Mouse (Mus musculus) frontal cortex, postnatal 25 days (tissue): ENCODE data around the gene Vsir.
A peak's percentile ranks its signal among the peaks of the same experiment; 100 is the strongest.

Experiments
- DNase-seq, 2 experiments: peaks; one replicate each; pipeline ENCODE4 v3.0.0; 2022; ENCODE audit warnings: low spot score in 2 of 2

Vsir gene

DNA sequence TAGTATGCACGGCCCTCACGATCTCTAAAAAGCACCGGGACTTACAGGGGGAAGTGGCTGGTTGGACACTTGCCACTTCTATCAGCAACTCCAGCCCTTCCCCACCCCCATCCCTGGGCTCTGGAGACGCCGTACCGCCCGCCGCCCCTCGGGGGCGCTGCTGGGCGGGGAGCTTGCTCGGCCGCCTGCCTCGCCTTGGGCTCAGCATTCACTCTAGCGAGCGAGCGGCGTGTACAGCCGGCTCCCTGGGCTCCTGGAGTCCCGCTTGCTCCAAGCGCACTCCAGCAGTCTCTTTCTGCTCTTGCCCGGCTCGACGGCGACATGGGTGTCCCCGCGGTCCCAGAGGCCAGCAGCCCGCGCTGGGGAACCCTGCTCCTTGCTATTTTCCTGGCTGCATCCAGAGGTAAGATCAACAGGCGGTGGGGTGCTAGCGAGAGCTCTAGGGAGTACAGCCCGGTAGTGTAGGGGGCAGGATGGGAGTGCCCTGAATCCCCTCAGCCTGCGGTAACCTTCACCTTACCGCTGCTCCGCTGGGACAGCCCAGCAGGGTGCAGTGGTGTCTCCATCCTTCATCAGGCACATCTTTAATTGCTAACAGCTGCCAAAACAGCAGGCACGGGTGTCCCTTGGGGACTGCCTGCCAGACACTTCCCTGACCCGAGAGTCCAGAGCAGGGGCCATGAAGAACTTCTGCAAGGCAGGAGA lies at the start of gene Vsir:
TSS of gene Vsir (plus strand) at position 151 of the 705 bp plus-strand sequence.
- peak; percentile 28 to 63 for DNase-seq

DNA sequence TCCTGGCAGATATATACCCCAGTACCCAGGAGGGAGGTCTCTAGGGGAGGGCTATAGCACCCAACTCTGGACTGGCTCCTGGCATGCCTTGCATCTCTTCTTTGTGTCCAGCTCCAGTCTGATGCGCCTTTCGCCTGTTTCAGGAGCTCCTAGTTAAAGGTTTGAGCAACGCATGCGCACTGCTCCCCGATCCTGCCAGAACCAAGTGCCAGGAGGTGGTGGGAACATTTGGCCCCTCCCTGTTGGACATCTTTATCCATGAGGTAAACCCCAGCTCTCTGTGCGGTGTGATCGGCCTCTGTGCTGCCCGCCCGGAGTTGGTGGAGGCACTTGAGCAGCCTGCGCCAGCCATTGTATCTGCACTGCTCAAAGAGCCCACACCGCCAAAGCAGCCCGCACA lies 47.0 kb upstream of the Vsir start:
- no peak for DNase-seq

DNA sequence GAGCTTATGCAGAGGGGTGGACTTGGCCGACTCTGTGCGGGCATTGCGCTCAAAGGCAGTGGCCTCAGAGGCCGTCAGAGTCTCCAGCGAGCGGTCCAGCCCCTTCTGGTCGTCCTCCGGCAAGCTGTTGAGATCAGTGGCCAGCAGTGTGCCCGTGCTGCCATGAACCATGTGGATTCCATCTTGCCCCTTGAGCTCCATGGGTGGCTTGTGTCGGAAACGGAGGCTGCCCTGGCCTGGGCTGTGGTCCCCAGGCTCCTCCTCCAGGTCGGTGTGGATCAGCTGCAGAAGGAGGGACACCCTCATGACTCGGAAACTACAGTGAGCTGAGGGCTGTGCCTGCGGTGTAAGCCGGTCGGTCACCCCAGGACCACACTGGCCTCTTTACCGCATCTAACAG lies 43.2 kb upstream of the Vsir start:
- DNase-seq: no peak

DNA sequence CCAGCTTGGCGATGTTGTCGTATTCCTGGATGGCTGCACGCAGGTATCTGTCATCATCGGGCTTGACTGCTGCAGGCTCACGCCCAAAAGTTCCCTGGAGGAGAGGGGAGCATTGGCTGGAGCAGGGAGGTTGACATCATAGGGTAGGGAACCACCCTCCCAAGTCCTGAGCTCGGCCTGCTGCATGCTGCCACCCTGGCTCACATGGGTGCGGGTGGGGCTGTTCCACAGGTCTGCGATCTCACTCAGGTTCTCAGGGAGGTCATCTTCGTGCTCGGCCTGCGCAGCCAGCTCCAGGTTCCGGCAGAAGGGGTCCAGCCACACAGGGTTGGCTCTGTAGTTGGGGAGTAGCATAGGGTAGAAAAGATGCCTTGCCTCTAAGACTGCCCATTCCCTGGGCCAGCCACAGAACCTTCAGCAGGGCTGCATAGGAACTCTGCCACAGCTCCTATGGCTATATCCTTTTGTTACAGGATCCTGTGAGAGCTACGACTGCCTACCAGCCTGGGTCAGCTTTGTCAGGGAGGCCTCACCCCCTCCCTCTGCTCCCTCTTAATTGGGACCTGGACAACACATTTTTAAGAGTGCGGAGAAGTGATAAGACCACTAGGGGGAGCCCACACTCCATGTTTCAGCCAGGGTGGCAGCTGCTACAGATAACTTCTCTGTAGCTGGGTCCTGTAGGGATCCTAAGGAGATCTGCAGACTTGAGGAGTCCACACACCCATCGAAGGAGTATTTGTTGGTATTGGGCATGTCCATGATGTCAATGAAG lies 41.6 kb upstream of the Vsir start:
- peak; percentile 56 to 67 for DNase-seq

DNA sequence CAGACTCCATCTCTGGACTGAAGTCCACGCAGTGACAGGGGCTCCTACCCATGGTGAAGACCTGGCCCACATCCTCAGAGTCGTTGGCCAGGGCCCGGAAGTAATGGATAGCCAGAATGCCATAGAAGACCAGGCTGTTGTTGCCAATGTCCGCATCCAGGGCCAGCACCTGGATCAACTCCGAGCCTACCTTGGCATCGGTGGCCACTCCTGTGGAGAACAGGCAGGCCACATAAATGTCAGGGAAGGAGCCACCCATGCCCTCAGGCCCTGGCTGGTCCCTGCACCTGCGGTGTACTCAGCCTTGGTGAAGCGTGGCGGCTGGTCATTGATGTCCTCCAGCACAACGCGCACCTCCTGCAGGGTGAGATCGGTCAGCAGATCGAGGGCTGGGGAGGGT lies 36.0 kb upstream of the Vsir start:
- no peak for DNase-seq

DNA sequence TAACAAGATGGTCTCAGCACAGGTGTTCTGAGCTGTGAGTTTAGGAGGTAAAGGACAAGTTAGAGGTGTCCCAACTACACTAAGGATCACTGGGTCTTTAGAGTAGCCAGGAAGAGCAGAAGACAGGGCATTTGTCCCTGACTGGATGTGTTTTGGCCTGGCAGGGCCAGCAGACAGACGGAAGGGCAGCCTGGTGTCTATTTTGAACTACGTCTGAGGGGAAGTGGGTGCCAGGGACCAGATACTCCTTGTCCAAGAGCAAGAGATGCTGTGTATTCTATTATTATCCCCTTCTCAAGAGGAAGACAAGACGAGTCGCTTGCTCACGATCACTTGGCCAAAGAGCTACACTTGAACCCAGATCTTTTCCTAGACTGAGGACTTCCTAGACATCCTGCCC lies 33.0 kb upstream of the Vsir start:
- no peak for DNase-seq

DNA sequence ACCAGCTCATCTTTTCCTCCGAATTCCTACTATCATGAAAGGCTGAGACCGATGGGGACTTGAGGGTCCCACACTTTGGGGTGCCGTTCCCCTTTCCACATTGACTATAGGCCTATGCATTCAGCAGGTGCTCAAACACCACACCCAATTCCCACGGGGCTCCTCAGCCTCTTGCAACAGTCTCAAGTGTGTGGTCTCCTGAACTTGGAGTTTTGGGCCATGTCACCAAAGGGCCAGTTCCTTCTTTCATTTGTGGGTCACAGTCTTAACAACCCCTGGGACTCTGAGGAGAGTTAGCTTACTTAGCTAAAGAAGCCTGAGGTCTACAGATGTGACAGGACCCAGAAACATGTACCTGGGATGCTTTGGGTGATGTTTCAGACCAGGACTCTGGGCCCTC lies 30.5 kb upstream of the Vsir start:
- no peak for DNase-seq

DNA sequence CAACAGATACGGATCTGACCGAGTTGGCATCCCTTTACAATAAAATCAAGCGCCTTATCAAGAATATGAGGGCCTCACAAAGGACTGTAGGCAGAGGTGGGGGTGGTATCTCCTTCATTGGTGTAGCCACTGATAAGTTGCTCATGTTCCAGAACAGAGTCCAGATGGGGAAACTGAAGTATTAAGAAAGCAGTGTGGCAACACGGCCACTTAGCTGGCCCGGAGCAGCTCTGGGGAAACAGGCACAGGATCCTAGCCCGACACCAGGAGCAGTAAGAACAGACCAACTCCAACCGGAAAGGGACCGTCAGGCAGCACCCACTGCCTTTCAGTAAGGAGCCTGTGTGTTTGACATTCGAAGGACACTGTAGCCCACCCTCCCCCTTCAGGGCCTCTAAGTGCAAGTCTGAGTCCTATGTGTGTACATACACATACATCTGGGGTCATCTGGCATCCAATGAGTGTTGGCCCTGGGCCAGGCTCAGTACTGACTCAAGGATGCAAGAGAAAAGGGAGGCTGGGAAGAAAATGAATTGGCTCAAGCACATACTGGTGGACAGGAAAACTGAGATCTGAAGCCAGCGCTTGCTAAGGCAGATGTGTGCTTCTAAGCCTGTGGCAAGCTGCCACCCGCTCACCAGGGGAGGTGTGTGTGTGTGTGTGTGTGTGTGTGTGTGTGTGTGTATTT lies 17.5 kb upstream of the Vsir start:
- no peak for DNase-seq

DNA sequence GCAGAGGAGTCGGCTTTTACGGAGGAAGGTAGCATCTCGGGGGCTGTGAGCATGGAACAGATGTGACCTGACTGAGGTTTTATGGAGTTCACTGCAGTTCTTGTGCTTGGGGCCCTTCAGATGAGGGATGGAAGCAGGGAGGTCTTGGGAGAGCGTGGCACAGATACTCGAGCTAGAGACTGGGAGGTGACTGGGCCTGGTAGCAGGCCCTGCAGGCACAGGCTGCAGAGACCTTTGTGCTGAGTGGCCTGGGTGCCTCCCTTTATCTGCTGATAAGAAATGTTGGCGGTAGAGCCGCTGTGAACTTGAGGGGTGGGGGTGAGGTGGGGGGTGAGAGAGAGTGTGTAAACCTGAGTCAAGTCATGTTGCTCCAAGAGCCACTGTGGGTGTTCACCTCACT lies 12.1 kb upstream of the Vsir start:
- no peak for DNase-seq

DNA sequence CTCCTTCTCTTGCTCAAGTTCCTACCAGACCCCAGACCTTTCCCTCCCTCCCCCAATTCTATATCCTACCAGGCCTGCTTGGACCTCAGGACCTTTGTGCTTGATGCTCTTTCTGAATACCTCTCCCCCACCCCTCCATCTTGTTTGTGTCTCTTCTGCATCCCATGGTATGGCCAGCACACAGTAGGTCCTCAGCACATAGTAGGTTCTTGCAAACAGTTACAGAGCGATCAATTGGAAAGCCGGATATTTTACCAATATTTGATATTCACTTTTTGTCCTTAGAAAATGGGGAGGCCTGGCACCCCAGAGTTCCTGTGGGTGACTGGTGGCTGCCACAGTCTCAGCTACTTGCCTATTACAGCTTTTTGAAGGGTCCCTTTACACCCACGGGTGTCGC lies 11.6 kb upstream of the Vsir start:
- DNase-seq: no peak

DNA sequence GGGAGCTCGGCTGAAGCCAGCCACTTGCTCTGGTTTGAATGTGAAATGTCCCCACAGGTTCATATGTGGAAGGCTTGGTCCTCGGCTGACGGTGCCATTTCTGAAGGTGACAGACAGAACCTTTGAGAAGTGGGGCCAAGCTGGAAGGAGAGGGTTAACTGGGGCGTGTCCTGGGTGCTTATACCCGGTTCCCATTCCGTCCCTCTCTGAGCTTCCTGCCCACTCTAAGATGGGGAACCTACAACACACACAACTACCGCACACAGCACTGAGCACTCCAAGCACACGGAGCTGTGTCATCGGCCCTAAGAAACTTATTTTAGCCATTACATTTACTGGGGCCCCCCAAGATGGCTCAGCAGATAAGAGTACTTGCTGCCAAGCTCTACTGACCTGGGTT lies 5.1 kb upstream of the Vsir start:
- DNase-seq: no peak

DNA sequence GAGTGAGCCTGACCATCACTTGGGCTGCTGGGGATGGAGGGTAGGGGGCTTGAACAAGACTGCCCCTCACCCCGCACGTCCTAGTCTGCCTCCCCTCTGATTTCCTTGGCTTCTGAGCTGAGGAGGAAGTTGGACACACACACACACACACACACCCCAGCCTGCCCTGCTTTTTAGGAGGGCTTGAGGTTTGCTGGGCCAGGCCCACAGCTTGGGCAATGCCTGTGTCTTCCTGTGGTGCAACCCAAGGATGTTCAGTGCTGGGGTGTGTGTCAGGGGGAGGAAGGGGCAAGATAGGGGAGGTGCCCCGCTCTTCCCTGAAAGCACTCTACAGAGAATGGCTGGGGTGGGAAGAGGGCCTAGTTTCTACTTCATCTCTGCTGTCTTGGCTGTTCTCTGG lies 2.5 kb upstream of the Vsir start:
- no peak for DNase-seq

DNA sequence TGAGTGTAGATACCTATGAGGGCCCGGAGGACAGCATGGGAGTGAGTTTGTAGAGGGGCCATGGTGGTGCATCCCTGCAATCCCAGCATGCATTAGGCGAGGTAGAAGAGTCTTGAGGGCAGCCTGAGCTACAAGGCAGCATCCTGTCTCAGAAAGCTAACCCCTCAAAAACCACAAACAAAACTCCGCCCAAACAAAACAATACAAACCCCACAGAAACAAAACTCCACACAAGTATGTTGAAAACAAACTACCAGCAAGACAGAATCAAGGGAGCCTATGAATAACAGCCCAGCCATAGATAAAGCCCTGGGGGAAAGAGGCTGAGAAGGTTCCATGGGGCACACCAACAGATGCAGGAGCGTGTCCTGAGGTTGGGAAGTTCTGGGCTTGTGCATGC lies 595 bp upstream of the Vsir start:
- DNase-seq: no peak

DNA sequence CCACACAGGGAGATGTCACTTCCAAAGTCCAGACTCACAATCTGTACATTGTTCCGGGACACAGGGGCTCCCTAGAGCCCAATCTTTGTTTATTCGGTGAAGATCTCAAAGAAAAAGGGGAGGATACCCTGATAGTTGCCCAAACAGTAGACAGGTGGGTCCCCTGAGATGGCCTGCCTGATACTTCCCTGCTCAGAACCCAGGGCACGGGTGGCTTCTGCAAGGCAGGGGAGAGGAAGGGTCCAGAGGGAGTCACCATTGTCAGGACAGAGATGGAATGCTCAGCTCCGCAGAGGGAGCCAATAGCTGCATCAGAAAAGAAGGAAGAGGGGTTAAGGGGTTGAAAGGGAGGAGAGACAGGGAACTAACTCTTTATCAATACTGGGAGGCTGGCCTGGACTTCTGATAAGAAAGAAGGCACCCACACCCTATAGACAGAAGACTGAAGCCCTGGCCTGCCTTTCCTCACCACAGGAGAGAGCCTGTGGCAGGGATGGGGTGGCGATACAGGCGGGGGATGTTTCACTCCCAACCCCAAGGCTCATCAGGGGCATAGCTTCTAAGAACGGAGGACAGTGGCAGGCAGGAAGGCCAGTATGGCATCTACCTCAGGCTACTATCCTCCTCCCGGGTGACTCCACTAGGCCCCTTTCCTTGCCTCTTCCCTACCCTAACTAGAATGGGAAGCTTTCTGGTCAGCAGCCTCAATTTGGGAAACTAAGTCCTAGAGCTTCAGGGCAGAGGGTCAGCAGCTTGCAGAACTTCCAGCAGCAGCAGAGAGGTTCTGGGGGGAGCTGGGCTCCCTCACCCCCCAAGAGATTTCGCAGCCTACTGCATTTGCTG lies 1.3 kb downstream of the Vsir start:
- DNase-seq: no peak

DNA sequence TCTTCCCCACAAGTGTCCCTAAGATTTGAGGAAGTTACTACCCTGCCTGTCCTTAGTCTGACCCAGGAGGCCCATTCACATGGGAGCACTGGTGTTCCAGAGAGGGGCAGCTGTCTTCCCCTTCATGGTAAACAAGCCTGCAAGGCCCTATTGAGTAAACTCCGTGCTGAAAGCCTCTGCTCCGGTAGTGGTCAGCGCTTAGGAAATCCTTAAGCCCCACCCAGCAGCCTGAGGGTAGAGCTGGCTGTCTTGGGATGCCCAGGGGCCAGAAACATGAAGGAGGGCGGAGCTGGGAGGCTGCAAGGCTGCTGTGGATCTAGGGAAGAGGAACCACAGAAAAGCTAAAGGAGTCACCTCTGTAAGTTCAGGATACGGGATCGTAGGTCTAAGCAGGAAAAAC lies 2.4 kb downstream of the Vsir start:
- DNase-seq: no peak

DNA sequence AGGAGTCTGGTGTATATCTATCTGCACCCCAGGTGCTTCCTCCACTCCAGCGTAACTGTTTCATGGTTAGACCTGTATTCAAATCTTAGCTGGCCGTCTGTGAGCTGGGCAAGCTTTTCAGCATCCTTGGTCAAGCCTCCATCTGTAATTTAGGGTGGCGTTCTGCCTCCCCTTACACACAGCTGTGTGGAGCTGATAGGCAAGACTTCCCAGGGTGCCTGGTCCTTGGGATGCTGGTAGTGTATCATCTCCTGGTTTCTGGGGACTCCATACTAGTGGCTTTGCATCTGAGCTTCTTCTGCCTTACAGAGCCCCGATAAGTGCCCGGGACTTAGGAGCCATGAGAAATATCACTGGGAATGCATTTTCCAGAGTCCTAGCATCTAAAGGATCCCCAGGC lies 3.0 kb downstream of the Vsir start:
- DNase-seq: no peak

DNA sequence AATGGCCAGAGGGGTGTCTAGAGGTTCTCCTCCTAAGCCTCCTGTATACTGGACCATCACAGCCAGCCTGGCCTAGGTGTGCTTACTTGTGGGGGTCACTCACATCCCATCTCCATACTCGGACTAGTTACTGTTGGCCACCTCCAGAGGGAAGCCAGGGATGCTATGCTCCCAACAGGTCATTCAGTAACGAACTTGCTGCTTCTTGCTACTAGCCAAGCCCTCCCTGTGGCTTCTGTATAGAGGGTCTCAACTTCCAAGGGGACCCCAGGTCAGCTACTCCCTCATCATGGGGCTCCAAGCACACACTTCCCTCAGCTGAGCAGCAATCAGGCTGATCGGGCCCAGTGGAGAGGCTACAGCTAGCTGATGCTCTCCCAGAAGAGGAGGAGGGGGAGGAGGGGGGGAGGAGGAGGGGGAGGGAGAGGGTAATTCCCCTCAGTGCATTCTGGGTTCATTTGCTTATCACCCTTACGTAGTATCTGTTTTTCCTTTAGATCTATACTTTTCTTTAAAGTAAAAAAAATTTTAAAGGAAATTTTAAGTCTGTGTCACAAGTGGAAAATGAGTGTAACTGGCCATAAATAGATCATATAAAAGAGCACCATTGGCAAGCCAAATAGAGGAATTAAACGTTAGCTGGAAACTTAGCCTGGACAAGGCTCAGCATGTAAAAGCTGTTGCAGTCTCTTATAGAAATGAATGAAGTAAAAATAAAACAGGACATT lies 3.6 kb downstream of the Vsir start:
- DNase-seq: no peak

DNA sequence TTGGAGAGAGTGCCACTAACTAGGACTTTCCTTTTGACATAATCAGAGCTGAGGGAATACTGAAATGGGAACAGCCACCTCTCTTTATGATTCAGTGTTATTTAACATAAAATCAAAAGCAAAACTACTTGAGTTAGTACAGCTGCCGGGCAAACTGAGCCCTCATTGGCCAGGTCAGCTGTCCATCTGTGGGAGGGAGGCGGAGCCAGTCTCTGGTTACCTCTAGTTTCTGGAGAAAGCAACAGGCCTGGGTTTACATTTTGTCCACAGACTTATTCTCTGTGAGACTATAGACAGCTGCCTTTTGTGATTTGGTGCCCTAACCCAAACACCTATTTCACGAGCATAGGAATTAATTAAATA lies 4.1 kb downstream of the Vsir start:
- peak; percentile 58 to 60 for DNase-seq

DNA sequence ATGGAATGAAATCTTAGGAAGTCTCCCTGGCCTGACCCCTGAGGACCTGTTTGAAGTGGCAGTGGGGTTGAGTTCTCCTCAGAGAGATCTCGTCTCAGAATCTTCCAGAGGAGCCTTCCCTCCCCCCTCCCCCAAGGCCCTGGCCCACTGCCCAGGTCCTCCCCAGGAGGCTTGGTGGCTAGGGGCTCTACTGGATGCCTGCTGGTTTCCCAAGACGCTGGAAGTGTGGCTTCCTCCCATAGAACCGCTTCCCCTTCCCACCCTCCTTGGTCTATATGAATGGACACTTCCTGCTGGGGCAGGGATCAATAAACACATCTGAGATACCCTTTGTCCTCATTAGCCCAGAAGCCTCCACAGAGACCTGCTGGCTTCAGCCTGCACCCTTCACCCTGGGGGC lies 4.6 kb downstream of the Vsir start:
- no peak for DNase-seq

DNA sequence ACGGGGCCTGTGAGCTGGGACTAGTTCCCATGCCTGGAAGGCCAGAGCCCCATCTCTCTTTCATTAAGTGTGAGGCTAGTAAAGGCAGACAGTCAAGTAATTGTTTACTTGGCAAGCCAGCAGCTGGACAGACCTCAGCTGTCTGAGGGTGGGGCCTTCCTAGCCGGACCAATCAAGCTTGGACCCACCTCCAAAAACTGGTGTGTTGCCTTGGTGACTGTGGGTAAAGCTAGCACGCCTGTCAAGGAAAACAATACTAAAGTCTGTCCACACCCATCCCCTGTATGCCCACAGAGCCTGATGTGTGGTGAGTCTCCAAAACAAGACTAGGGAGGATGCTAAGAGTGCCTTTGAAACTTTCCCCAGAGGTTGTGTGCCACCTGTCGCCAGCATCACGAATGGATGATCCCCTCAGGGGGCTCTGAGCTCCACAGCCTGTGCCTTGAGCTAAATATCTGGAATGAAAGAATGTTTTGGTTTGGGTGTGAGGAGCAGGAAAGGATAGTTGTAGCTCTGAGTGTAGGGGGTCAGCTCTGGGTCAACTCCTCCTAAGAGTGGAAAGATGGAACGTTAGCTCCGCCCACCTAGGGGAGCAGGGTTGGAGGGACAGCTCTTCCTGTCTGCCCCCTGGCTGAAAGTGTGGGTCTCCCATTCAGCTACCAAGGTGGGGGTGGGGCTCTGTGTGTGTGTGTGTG lies 5.3 kb downstream of the Vsir start:
- DNase-seq: no peak
